ENCODE assay signal across 12 mouse cellular contexts in genomic region chr4:44622682-44623434, GRCm38 (mm10).
"Had no signal": no experiment of that assay in that cellular context is flagged by ENCODE, and none has a peak within 500 bp of the region (broad histone marks: within the 10 kb centered on the region; RNA-seq: fewer than 3 reads in every experiment).

No protein-coding gene starts in this region.

- H3K4me1 ChIP-seq: midbrain, embryonic 12.5 days had no signal

- H3K27me3 ChIP-seq: midbrain, embryonic 12.5 days had no signal

- H3K4me3 ChIP-seq: limb, embryonic 13.5 days; midbrain, embryonic 12.5 days had no signal

- H3K36me3 ChIP-seq: limb, embryonic 13.5 days; midbrain, embryonic 12.5 days had no signal

- DNase-seq: kidney, adult 8-10 months; kidney, postnatal 36 days; layer of hippocampus, adult 9-11 months; left cerebral cortex, postnatal 4 days; lung, adult 18-20 months; thymus, adult 18-20 months; thymus, postnatal 36 days had no signal

- H3K27ac ChIP-seq: limb, embryonic 13.5 days; liver, embryonic 14.5 days; midbrain, embryonic 12.5 days had no signal

- H3K9me3 ChIP-seq: limb, embryonic 13.5 days had no signal

- H3K4me2 ChIP-seq: limb, embryonic 13.5 days; midbrain, embryonic 12.5 days had no signal

- ATAC-seq: intestine, embryonic 16.5 days; midbrain, embryonic 16.5 days had no signal

- H3K9ac ChIP-seq: limb, embryonic 13.5 days; liver, embryonic 14.5 days; midbrain, embryonic 12.5 days had no signal
